Mouse (Mus musculus) liver, embryonic 13.5 days (tissue): ENCODE data around the gene Zfp626. TPM values are rescaled to one million over a fixed set of nuclear protein-coding genes. Genes with fewer than 3 reads are reported as not detected.
"Not testable (repeated sequence)": the region's sequence is repeated elsewhere in the genome, so short reads cannot be mapped to it uniquely, and the experiment has no call there.

ENCODE experiments used
- ATAC-seq: fragments of 200-750 bp; cut with Nextera tagmentation; 2 replicates; pipeline ENCODE4 v1.8.0; 2017; ENCODE audit warnings: low read depth, mild to moderate bottlenecking, moderate number of reproducible peaks, moderate library complexity
- DNase-seq: peaks from one replicate; pipeline ENCODE4 v3.0.0; 2022
- H3K27ac ChIP-seq: fragments of 300-500 bp; sonication (generic); 2 replicates; pipeline ENCODE4 v1.5.1; 2015; ENCODE audit warnings: moderate library complexity, mild to moderate bottlenecking, inconsistent platforms
- H3K27me3 ChIP-seq: fragments of 300-500 bp; sonication (generic); 2 replicates; pipeline ENCODE4 v1.6.1; 2015; ENCODE audit warnings: mild to moderate bottlenecking, inconsistent platforms
- H3K36me3 ChIP-seq: fragments of 300-500 bp; sonication (generic); 2 replicates; pipeline ENCODE4 v1.6.1; 2015; ENCODE audit warnings: mild to moderate bottlenecking, inconsistent platforms
- H3K4me1 ChIP-seq: fragments of 300-500 bp; sonication (generic); replicated peaks from 2 replicates; pipeline ENCODE4 v1.6.1; 2015; ENCODE audit warnings: inconsistent platforms
- H3K4me2 ChIP-seq: fragments of 300-500 bp; sonication (generic); 2 replicates; pipeline ENCODE4 v1.6.1; 2015; ENCODE audit warnings: inconsistent platforms, mild to moderate bottlenecking, moderate library complexity
- H3K4me3 ChIP-seq: fragments of 300-500 bp; sonication (generic); replicated peaks from 2 replicates; pipeline ENCODE4 v1.5.1; 2015; ENCODE audit warnings: mild to moderate bottlenecking, inconsistent platforms
- H3K9ac ChIP-seq: fragments of 300-500 bp; sonication (generic); 2 replicates; pipeline ENCODE4 v1.6.1; 2015; ENCODE audit warnings: mild to moderate bottlenecking, inconsistent platforms
- H3K9me3 ChIP-seq: fragments of 300-500 bp; sonication (generic); replicated peaks from 2 replicates; pipeline ENCODE4 v1.6.1; 2016; ENCODE audit warnings: inconsistent platforms
- WGBS: fragments of 180-500 bp; shearing (Covaris S2); methylation state at CpG from one replicate; pipeline ENCODE4 v1.1.7; 2015; ENCODE audit not compliant: insufficient replicate concordance; 5-methylcytosine and 5-hydroxymethylcytosine counted together
- polyA plus RNA-seq: library from polyadenylated mRNA; unstranded; fragments of >200 nt; fragmentation: Nextera tagmentation; extraction: Ambion mirVana; gene quantifications from 2 replicates; pipeline ENCODE4 v1.2.1, GENCODE M21; 2015

The Zfp626 gene
- 0.75 and 0.86 TPM in 2 replicates for polyA plus RNA-seq

GRCm38 (mm10) chr7:27806896-27807295, at the start of gene Zfp626:
Gene Zfp626, plus strand, starts transcription at chr7:27807196.
- not testable (repeated sequence) for ATAC-seq, H3K9ac ChIP-seq, H3K9me3 ChIP-seq, H3K4me2 ChIP-seq, H3K4me3 ChIP-seq, H3K27ac ChIP-seq, H3K27me3 ChIP-seq, DNase-seq
- WGBS: 76% methylated on average over 3 of the region's 3 CpGs
- Histone ChIP-seq H3K36me3 (peaks cover 35% of the 10 kb centered on the region), H3K4me1 (peaks cover 11% of the 10 kb centered on the region)

- Histone ChIP-seq H3K4me2 (peak overlapping the region; percentile 50), H3K36me3 (no peaks in the 10 kb centered on the region), H3K27ac (no peak overlapping the region), H3K9ac (no peak overlapping the region), H3K4me1 (peaks cover 6% of the 10 kb centered on the region), H3K9me3 (no peaks in the 10 kb centered on the region), H3K27me3 (no peaks in the 10 kb centered on the region), H3K4me3 (peak overlapping the region; percentile 21; the same call in 1 of the 2 replicates)
- no peak for DNase-seq
- WGBS: 14% methylated on average over 17 of the region's 17 CpGs
- no peak for ATAC-seq
Observed at GRCm38 (mm10) chr7:27765176-27765886, 41.7 kb upstream of the Zfp626 start.

GRCm38 (mm10) chr7:27789306-27789705, 17.7 kb upstream of the Zfp626 start:
- Histone ChIP-seq H3K9ac (no peak overlapping the region), H3K9me3 (no peaks in the 10 kb centered on the region; the same call in 1 of the 2 replicates), H3K4me1 (no peaks in the 10 kb centered on the region), H3K27me3 (no peaks in the 10 kb centered on the region), H3K4me3 (no peak overlapping the region), H3K4me2 (no peak overlapping the region), H3K27ac (no peak overlapping the region), H3K36me3 (no peaks in the 10 kb centered on the region)
- 63% methylated on average over 5 of the region's 5 CpGs for WGBS
- DNase-seq: no peak
- ATAC-seq: no peak

GRCm38 (mm10) chr7:27793865-27794264, 13.1 kb upstream of the Zfp626 start:
- 51% methylated on average over 3 of the region's 3 CpGs for WGBS

GRCm38 (mm10) chr7:27794566-27794965, 12.4 kb upstream of the Zfp626 start:
- no peak overlapping the region for H3K27ac ChIP-seq
- no peak overlapping the region for H3K9ac ChIP-seq
- no peak overlapping the region for H3K4me3 ChIP-seq
- no peak overlapping the region for H3K4me2 ChIP-seq
- no peaks in the 10 kb centered on the region for H3K27me3 ChIP-seq
- H3K4me1 ChIP-seq: no peaks in the 10 kb centered on the region
- ATAC-seq: no peak
- H3K9me3 ChIP-seq: no peaks in the 10 kb centered on the region; the same call in 1 of the 2 replicates
- no peak for DNase-seq
- no peaks in the 10 kb centered on the region for H3K36me3 ChIP-seq

More at GRCm38 (mm10) chr7:27793865-27794264, 13.1 kb upstream of the Zfp626 start:
- not testable (repeated sequence) for H3K36me3 ChIP-seq, H3K4me3 ChIP-seq, ATAC-seq, H3K27ac ChIP-seq, H3K27me3 ChIP-seq, H3K4me1 ChIP-seq, H3K9ac ChIP-seq, H3K9me3 ChIP-seq, H3K4me2 ChIP-seq, DNase-seq

GRCm38 (mm10) chr7:27797906-27798811, 8.8 kb upstream of the Zfp626 start:
- Histone ChIP-seq H3K36me3 (no peaks in the 10 kb centered on the region), H3K4me2 (no peak overlapping the region), H3K27me3 (no peaks in the 10 kb centered on the region), H3K9me3 (no peaks in the 10 kb centered on the region; the same call in 1 of the 2 replicates), H3K4me1 (no peaks in the 10 kb centered on the region), H3K4me3 (no peak overlapping the region), H3K27ac (no peak overlapping the region), H3K9ac (no peak overlapping the region)
- no peak for ATAC-seq
- DNase-seq: no peak
- 32% methylated on average over 8 of the region's 8 CpGs for WGBS

GRCm38 (mm10) chr7:27801137-27801536, 5.9 kb upstream of the Zfp626 start:
- Histone ChIP-seq H3K27ac (no peak overlapping the region), H3K9me3 (no peaks in the 10 kb centered on the region; the same call in 1 of the 2 replicates), H3K9ac (no peak overlapping the region), H3K4me1 (peaks cover 11% of the 10 kb centered on the region), H3K4me3 (no peak overlapping the region), H3K36me3 (no peaks in the 10 kb centered on the region), H3K27me3 (no peaks in the 10 kb centered on the region), H3K4me2 (no peak overlapping the region)
- DNase-seq (no peak), ATAC-seq (no peak)
- WGBS: 51% methylated on average over 2 of the region's 2 CpGs

- 75% methylated on average over 5 of the region's 5 CpGs for WGBS
- H3K4me3 ChIP-seq: no peak overlapping the region
- H3K4me1 ChIP-seq: peaks cover 11% of the 10 kb centered on the region
- no peak overlapping the region for H3K4me2 ChIP-seq
- H3K36me3 ChIP-seq: peaks cover 3% of the 10 kb centered on the region; the same call in 1 of the 2 replicates
- no peak overlapping the region for H3K27ac ChIP-seq
- H3K9ac ChIP-seq: no peak overlapping the region
- no peaks in the 10 kb centered on the region for H3K27me3 ChIP-seq
- DNase-seq: no peak
- ATAC-seq: no peak
- H3K9me3 ChIP-seq: no peaks in the 10 kb centered on the region
Observed at GRCm38 (mm10) chr7:27802986-27803385, 4.0 kb upstream of the Zfp626 start.

- Histone ChIP-seq H3K4me2 (peak overlapping the region; percentile 85), H3K4me1 (peaks cover 11% of the 10 kb centered on the region), H3K27ac (no peak overlapping the region; the same call in 1 of the 2 replicates), H3K9ac (peak overlapping the region; percentile 76), H3K36me3 (peaks cover 17% of the 10 kb centered on the region), H3K9me3 (no peaks in the 10 kb centered on the region), H3K27me3 (no peaks in the 10 kb centered on the region), H3K4me3 (peak overlapping the region; percentile 70)
- peak; percentile 65 for DNase-seq
- ATAC-seq: peak; percentile 88
- under 1% methylated on average over 25 of the region's 25 CpGs for WGBS
Observed at GRCm38 (mm10) chr7:27804297-27805030, 2.5 kb upstream of the Zfp626 start.

- not testable (repeated sequence) for H3K27me3 ChIP-seq, H3K27ac ChIP-seq, H3K4me2 ChIP-seq, ATAC-seq, DNase-seq, H3K9me3 ChIP-seq, H3K9ac ChIP-seq, H3K4me3 ChIP-seq
- WGBS: 72% methylated on average over 7 of the region's 7 CpGs
- H3K36me3 ChIP-seq: peaks cover 35% of the 10 kb centered on the region
- peaks cover 11% of the 10 kb centered on the region for H3K4me1 ChIP-seq
Observed at GRCm38 (mm10) chr7:27807305-27807704, 309 bp downstream of the Zfp626 start.
